Mouse (Mus musculus) adrenal gland, postnatal 36 days (tissue): ENCODE measurements around the gene Scp2. TPM values are rescaled to one million over a fixed set of nuclear protein-coding genes. Genes with fewer than 3 reads are reported as not detected.

ENCODE experiments used
- DNase-seq, 2 experiments: peaks; one replicate each; pipeline ENCODE4 v3.0.0; 2021; ENCODE audit warnings: mixed read lengths in 1 of 2
- total RNA-seq, 2 experiments: library from RNA; stranded (reverse); gene quantifications; 2 replicates each; pipeline ENCODE4 v1.2.3; 2021

Gene Scp2
- total RNA-seq, 2 experiments from 2014 or later, result 321 to 364 TPM

- no peak for DNase-seq
These were observed 85.0 kb downstream of the Scp2 start for GRCm38 (mm10) chr4:108059601-108060379.

GRCm38 (mm10) chr4:108058166-108058565, 86.6 kb downstream of the Scp2 start:
- DNase-seq, result peak; percentile 68 to 71

GRCm38 (mm10) chr4:108057247-108057646, 87.6 kb downstream of the Scp2 start:
- no peak for DNase-seq

DNA sequence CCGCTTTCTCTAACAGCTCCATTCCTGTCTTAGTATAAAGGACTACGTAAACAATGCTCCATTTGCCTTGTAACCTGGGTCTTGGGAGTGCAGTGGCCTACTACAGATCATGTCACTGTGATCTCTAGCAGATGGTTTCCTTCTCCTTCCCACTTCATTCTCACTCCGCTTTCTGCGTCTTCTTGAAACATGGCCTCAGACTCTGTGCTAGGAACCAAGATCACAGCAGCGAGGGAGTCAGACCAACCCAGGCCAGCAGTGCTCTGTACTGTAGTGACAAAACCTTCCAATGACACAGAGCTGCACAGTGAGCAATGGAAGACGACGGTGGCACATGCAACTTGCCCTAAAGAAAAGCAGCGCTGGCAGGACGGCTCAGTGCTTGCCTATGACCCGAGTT, 88.9 kb downstream of the Scp2 start:
- DNase-seq, result no peak

- no peak for DNase-seq
These were observed 92.1 kb downstream of the Scp2 start for GRCm38 (mm10) chr4:108052673-108053072.

GRCm38 (mm10) chr4:108051687-108052274, 93.0 kb downstream of the Scp2 start:
- DNase-seq, result no peak

DNA sequence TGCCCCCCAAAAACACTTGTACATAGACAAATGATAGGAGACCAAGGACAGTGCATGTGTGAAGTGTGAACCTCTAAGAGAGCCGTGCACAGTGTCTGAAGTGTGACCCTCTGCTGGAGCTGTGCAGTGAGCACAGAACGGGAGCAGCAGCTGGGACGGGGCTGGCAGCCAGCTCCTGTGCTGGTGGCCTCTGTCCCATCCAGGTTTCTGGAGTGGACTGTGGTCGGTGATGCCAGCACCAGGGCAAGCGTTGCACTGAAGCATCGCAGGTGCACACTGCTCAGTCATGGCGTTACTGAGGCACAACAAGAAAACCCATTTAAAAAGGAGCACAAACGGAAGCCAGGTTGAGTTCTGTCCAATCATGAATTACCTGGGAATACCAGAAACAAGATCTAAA, 98.7 kb downstream of the Scp2 start:
- no peak for DNase-seq

DNA sequence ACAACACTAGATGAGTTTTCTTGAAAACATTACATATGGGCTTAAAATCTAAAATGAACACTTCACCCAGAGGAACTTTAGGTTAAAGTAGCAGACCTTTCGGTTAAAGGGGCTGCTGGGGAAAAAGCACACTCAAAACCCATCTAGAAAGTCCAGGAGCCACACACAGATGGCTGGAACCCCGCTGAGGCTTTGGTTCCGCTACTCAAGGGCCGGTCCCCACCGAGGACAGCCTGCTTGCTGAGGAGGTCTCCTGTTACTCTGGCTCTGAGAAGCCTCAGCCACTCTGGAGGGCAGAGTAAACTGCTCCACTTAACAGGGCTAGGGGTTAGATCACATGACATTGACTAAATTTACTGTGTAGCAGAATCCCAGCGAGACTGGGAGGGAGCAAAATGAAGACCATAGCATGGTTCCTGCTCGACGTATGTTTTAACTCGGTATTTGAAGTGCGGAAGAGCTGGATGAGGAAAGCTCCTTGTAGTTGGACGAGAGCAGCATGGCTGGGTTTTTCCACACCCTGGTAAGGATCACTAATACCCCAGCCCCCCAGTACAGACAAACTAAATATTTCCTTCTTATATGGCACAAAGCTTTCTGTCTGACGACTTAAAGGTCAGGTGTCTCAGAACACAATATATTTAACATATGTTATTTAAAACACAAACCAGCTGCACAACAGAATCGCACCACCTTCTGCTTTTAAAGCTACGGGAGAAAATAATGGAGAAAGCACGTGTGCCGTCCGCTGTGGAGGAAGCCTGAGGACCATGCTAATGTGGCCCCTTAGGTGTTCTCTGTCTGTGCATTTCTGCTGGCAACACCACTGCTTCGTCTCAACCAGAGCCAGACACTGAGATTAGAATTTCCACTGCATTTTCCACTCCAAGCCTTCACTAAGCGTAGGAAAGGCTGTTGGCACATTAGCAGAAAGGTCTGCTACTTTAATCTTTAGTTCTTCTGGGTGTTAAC, 99.4 kb downstream of the Scp2 start:
- no peak for DNase-seq

GRCm38 (mm10) chr4:108037027-108037426, 107.8 kb downstream of the Scp2 start:
- no peak for DNase-seq

GRCm38 (mm10) chr4:108033041-108033764, 111.6 kb downstream of the Scp2 start:
- DNase-seq, result peak in 1 of 2 experiments; percentile 42

GRCm38 (mm10) chr4:108032352-108032849, 112.4 kb downstream of the Scp2 start:
- no peak for DNase-seq

GRCm38 (mm10) chr4:108031502-108032351, 113.1 kb downstream of the Scp2 start:
- DNase-seq, result peak; percentile 61 to 63

DNA sequence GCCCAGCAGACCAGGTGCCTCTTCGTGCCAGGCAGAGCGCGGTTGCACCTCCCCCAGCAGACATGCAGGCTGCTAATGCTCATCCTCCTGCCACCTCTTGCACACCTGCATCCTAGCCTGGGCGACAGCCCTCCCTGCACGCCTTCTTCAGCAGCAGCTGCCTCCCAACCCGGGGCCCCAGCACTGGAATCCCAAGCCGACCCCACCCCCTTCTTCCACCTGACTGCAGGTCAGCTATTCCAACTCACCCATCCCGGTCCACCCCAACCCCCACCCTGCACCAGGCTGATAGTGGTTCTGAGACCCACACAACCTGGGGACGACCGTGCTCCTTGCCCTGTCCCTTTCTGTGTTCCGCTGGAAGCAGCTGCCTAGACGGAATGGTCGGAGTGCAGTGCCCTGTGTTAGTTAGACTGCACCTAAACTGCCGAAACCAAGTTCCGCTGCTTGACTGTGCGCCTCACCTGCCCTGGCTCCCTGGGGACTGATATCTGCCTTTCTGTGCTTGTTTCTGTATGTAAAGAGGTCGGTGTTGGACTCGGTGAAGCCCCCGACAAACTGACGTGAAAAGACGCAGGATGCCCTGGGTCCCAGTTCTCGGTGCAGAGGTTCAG, 113.8 kb downstream of the Scp2 start:
- no peak for DNase-seq

DNA sequence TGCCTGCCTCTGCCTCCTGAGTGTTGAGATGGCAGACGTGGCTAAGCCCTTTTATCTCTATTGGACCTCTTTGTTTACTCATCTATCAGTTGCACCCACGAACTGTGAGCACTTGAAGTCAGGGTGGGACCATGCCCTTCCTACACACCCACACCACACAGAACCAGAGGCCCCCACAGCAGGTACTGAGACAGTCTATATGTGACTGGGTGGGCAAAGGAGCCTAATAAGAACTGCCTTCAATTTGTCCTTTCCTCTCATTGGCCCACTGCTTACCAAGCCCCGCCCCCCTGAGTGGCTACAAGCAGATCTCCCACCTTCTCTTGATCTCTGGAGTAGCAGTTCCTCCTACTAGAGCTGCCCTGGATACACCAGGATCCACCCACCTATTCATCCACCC, 118.6 kb downstream of the Scp2 start:
- no peak for DNase-seq

- DNase-seq, result no peak
These were observed 119.5 kb downstream of the Scp2 start for GRCm38 (mm10) chr4:108025269-108025668.

GRCm38 (mm10) chr4:108024641-108025040, 120.2 kb downstream of the Scp2 start:
- DNase-seq, result no peak

- no peak for DNase-seq
These were observed 121.6 kb downstream of the Scp2 start for GRCm38 (mm10) chr4:108023186-108023585.

- DNase-seq, result no peak
These were observed 124.6 kb downstream of the Scp2 start for GRCm38 (mm10) chr4:108020178-108020577.

DNA sequence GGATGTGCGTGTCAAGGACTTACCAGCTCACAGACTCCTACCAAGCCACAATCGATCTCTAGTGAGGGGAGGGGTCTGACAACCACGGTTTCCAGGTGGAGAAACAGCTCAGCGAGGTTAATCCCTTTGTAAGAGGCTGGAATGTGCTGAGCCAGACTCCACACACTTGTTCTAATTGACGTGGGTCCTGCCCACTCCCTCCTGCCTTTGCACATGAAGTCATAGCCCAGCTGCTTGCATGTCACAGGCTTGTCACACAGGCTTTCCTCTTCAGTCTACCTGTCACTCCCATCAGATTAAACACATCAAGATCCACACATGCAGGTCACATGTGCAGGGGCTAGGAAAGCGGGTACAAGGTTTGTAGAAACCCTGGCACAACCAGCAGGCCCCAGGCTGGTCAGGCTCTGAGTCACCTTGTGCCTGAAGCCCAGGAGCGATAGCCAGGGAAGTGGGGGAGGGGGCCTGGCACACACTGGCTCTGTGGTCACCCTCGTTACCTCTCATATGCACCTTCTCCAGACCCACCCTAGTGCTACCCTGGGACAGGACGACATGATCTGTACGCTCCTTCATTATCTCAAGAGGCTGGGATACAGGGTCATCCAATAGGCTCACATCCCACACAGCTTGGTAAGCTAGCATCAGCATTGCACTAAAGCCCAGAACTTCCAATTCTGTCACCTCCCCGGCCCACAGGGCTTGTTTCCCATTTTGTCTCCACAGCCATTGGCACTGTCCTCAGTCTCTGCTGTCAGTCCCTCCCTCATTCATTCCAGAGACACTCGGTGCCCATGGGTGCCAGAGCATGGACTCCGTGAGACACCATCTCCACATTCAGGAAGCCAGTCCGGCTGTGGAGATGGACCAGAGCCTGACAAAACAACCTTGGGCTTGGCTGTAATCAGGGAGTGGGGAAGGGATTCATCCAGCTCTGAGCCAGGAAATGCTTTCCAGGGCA, 125.6 kb downstream of the Scp2 start:
- DNase-seq, result no peak
